ENCODE assay signal across 13 mouse cellular contexts in genomic region chr3:101389566-101389965, GRCm38 (mm10).
"Had no signal": no experiment of that assay in that cellular context is flagged by ENCODE, and none has a peak within 500 bp of the region (broad histone marks: within the 10 kb centered on the region; RNA-seq: fewer than 3 reads in every experiment).

No protein-coding gene starts in this region.

- ATAC-seq: lung, postnatal 0 days; midbrain, embryonic 15.5 days had no signal

- H3K9ac ChIP-seq: limb, embryonic 12.5 days; liver, embryonic 15.5 days; midbrain, embryonic 15.5 days had no signal

- H3K27me3 ChIP-seq: limb, embryonic 12.5 days; liver, embryonic 15.5 days; midbrain, embryonic 15.5 days had no signal

- DNase-seq: kidney, postnatal 10 days; kidney, postnatal 4 days; lung, adult 2 months; lung, postnatal 4 days; right cerebral cortex, postnatal 25 days; thymus, postnatal 4 days had no signal

- H3K9me3 ChIP-seq: limb, embryonic 12.5 days; liver, embryonic 15.5 days; midbrain, embryonic 15.5 days had no signal

- H3K27ac ChIP-seq: liver, embryonic 15.5 days had no signal

- H3K4me3 ChIP-seq: layer of hippocampus, adult 2 months; limb, embryonic 12.5 days; liver, embryonic 15.5 days; midbrain, embryonic 15.5 days had no signal

- H3K36me3 ChIP-seq: liver, embryonic 15.5 days; midbrain, embryonic 15.5 days had no signal

- H3K4me2 ChIP-seq: limb, embryonic 12.5 days; liver, embryonic 11.5 days; liver, embryonic 15.5 days; midbrain, embryonic 11.5 days; midbrain, embryonic 15.5 days had no signal
